Mouse (Mus musculus): ENCODE measurements around the gene Mdga1. TPM values are rescaled to one million over a fixed set of nuclear protein-coding genes. Genes with fewer than 3 reads are reported as not detected.
A peak's percentile ranks its signal among the peaks of the same experiment; 100 is the strongest.

Mdga1 gene
- polyA plus RNA-seq, 1 experiment = 2.5 TPM

DNA sequence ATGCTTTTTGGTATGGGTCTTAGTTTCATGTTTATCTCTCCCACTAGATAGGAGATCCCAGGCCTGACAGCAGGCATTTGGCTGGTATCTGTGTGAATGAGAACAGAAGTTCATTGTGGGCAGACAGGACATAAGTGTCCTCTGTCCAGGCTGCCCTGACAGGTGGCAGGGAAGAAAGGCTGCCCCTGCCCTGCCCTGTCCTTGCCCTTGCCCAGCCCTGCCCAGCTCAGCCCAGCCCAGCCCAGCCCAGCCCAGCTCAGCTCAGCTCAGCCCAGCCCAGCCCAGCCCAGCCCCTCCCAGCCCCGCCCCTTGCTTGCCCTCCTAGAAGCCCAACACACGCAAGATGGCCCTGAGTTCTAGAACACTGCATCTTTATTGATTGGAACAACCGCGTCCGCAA lies 142.3 kb downstream of the Mdga1 start:
- Histone ChIP-seq H3K27me3 (ENCODE audit: control insufficient read depth, insufficient read depth, insufficient read length) (no peaks in the 10 kb centered on the region), H3ac (ENCODE audit: control insufficient read depth, insufficient read length) (no peak overlapping the region), H3K4me3 (peak overlapping the region; percentile 18), H3K36me3 (ENCODE audit: control insufficient read depth, insufficient read depth) (no peaks in the 10 kb centered on the region), H3K79me2 (ENCODE audit: control insufficient read depth, insufficient read depth) (no peaks in the 10 kb centered on the region), H3K4me2 (ENCODE audit: low read depth) (peak overlapping the region; percentile 48)
- peak; percentile 23 for TF ChIP-seq POLR2A (IDR thresholded peaks at IDR 0.05; ENCODE audit: insufficient read length, low read depth)
- TF ChIP-seq MAX (IDR thresholded peaks at IDR 0.05; ENCODE audit: low read depth) = no peak
- TF ChIP-seq REST (IDR thresholded peaks at IDR 0.05; ENCODE audit: insufficient read depth, insufficient read length) = no peak
- peak; percentile 20 for TF ChIP-seq TCF12 (IDR thresholded peaks at IDR 0.05; ENCODE audit: insufficient read depth, poor library complexity, severe bottlenecking)
- TF ChIP-seq SRF (IDR thresholded peaks at IDR 0.05; ENCODE audit: control insufficient read depth, insufficient read length, low read depth) = no peak
- TF ChIP-seq USF1 (IDR thresholded peaks at IDR 0.05; ENCODE audit: low read depth) = no peak
- no peak for TF ChIP-seq CEBPB (IDR thresholded peaks at IDR 0.05; ENCODE audit: insufficient read depth, poor library complexity, severe bottlenecking)
- TF ChIP-seq POLR2AphosphoS2 (IDR thresholded peaks at IDR 0.05; ENCODE audit: insufficient read length, low read depth) = no peak
- TF ChIP-seq MYOD1 (IDR thresholded peaks at IDR 0.05; ENCODE audit: control insufficient read depth in 1 of 3, insufficient read length in 2 of 3, low read depth in 2 of 3) = peak; percentile 69 to 96 (median 76)
- TF ChIP-seq E2F4 (IDR thresholded peaks at IDR 0.05; ENCODE audit: insufficient read depth) = no peak
- TF ChIP-seq TCF3 (IDR thresholded peaks at IDR 0.05; ENCODE audit: insufficient read length, low read depth) = peak; percentile 30
- TF ChIP-seq MYOG (IDR thresholded peaks at IDR 0.05; ENCODE audit: control insufficient read depth in 1 of 3, insufficient read depth in 1 of 3, insufficient read length in 2 of 3, low read depth in 2 of 3) = peak; percentile 85 to 92 (median 89)

DNA sequence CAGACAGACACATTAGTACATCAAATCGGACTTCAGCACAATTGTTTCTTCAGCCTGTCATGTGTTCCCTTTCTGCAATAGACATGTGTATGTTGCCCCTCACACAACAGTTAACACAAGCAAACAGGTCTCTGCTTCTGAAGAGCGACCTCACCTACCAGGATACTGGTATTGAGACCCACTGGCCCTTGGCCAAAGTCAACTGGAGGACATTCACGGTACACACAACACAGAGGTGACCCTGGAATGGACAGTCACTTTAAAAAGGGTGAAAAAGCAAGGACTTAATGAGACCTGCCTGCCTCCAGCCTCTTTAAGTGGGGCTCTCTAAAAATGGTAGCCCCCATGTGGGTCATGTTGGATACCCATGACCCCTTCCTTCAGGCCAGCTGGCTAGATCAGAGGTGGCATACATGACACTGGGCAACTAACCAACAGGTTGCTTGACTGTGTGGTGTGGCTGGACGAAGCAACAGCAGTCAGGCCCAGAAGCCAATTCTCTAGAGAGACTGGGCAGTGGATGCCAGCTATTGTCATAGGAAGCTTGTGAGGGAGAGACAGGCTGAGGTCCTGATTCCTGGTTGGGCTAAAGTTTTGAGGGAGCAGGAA lies 145.3 kb downstream of the Mdga1 start:
- H3ac ChIP-seq (ENCODE audit: control insufficient read depth, insufficient read length) = no peak overlapping the region
- no peaks in the 10 kb centered on the region for H3K79me2 ChIP-seq (ENCODE audit: control insufficient read depth, insufficient read depth)
- no peaks in the 10 kb centered on the region for H3K27me3 ChIP-seq (ENCODE audit: control insufficient read depth, insufficient read depth, insufficient read length)
- H3K36me3 ChIP-seq (ENCODE audit: control insufficient read depth, insufficient read depth) = no peaks in the 10 kb centered on the region
- peak overlapping the region; percentile 56 for H3K4me2 ChIP-seq (ENCODE audit: low read depth)
- TF ChIP-seq USF1 (IDR thresholded peaks at IDR 0.05; ENCODE audit: low read depth) (no peak), POLR2AphosphoS2 (IDR thresholded peaks at IDR 0.05; ENCODE audit: insufficient read length, low read depth) (no peak), SRF (IDR thresholded peaks at IDR 0.05; ENCODE audit: control insufficient read depth, insufficient read length, low read depth) (no peak), MYOD1 (IDR thresholded peaks at IDR 0.05; ENCODE audit: control insufficient read depth in 1 of 3, insufficient read length in 2 of 3, low read depth in 2 of 3) (peak in 1 of 3 experiments; percentile 3), MYOG (IDR thresholded peaks at IDR 0.05; ENCODE audit: control insufficient read depth in 1 of 3, insufficient read depth in 1 of 3, insufficient read length in 2 of 3, low read depth in 2 of 3) (no peak)
- no peak overlapping the region for H3K4me3 ChIP-seq

DNA sequence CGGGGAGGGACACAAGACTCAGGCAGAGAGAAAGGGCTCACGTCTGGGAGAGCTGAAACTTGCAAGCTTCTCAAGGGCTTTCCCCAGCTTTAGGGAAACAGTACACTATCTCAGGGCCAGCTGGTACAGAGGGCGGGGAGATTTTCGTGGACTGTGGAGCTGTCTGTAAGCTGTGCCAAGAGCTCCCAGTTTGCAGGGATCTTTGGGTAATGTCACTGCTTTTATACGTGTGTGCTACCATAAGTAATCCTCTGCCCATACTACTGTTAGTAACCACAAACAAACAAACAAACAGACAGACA lies 145.7 kb downstream of the Mdga1 start:
- H3K79me2 ChIP-seq (ENCODE audit: control insufficient read depth, insufficient read depth) = no peaks in the 10 kb centered on the region
- no peak overlapping the region for H3K4me3 ChIP-seq
- H3K4me2 ChIP-seq (ENCODE audit: low read depth) = peak overlapping the region; percentile 56
- no peaks in the 10 kb centered on the region for H3K36me3 ChIP-seq (ENCODE audit: control insufficient read depth, insufficient read depth)
- H3ac ChIP-seq (ENCODE audit: control insufficient read depth, insufficient read length) = no peak overlapping the region
- no peaks in the 10 kb centered on the region for H3K27me3 ChIP-seq (ENCODE audit: control insufficient read depth, insufficient read depth, insufficient read length)
- TF ChIP-seq MYOD1 (IDR thresholded peaks at IDR 0.05; ENCODE audit: control insufficient read depth in 1 of 3, insufficient read length in 2 of 3, low read depth in 2 of 3) (peak in 1 of 3 experiments; percentile 46), POLR2AphosphoS2 (IDR thresholded peaks at IDR 0.05; ENCODE audit: insufficient read length, low read depth) (no peak)

DNA sequence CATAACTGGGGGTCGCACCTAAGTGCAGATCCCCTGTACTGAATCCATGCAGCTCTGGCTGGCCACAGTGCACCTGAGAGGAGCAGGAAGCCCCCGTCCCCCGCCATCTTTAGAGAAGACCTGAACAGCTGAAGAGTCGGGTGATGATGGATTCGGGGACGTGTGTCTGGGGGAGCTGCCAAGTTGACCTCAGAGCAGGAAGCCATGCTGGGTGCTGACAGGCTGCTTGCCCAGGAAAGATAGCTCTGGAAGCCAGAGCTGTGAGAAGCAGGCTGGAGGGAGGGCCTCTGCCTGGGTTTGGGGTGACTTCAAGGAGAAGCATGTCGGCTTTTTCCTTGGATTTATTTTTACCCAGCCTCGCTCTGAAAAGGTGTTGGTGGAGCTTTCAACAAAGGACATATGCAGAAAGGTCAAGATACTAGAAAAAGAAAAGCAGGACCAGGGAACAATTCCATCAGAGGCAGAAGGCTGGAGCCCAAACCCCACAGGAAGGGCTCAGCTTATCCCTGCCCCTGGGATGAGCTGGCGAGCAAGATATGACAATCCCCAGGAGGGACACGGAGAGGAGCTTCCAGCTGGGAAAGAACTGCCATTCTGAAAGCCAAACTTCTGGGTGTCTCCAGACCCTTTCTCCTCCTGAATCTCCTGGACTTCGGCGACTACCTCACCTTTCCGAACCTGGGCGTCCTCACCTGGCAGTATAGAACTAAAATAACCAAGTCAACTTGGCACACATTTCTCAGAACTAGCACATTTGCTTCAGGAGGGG lies 146.3 kb downstream of the Mdga1 start:
- H3K4me3 ChIP-seq = no peak overlapping the region
- H3K79me2 ChIP-seq (ENCODE audit: control insufficient read depth, insufficient read depth) = no peaks in the 10 kb centered on the region
- TF ChIP-seq MYOG (IDR thresholded peaks at IDR 0.05; ENCODE audit: control insufficient read depth in 1 of 3, insufficient read depth in 1 of 3, insufficient read length in 2 of 3, low read depth in 2 of 3) (peak in 2 of 3 experiments; percentile 37 to 59), TCF12 (IDR thresholded peaks at IDR 0.05; ENCODE audit: insufficient read depth, poor library complexity, severe bottlenecking) (no peak), MYOD1 (IDR thresholded peaks at IDR 0.05; ENCODE audit: control insufficient read depth in 1 of 3, insufficient read length in 2 of 3, low read depth in 2 of 3) (peak in 2 of 3 experiments; percentile 11 to 79)
- no peaks in the 10 kb centered on the region for H3K27me3 ChIP-seq (ENCODE audit: control insufficient read depth, insufficient read depth, insufficient read length)
- peak overlapping the region; percentile 56 for H3K4me2 ChIP-seq (ENCODE audit: low read depth)
- no peak overlapping the region for H3ac ChIP-seq (ENCODE audit: control insufficient read depth, insufficient read length)
- H3K36me3 ChIP-seq (ENCODE audit: control insufficient read depth, insufficient read depth) = no peaks in the 10 kb centered on the region

DNA sequence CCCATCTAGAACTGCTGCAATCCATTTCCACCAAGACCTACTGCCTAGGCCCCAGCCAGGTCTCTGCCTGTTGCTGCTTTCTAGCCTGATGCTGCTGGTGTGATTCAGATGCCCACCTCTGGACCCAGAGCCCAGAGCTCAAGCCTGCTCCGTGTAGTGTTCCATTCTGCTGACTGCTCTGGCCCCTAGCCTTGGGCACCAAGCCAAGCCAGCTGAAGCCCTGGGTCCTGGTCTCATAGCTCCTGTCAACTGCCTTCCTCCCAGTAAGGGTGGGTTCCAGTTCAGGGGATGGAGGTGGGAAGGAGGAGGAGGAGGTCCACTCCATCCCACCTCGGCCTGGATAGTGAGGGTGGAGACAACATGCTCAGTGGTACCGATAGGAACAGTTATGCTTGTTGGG lies 150.3 kb downstream of the Mdga1 start:
- Histone ChIP-seq H3K4me2 (ENCODE audit: low read depth) (peak overlapping the region; percentile 44), H3K36me3 (ENCODE audit: control insufficient read depth, insufficient read depth) (no peaks in the 10 kb centered on the region), H3K4me3 (no peak overlapping the region), H3K79me2 (ENCODE audit: control insufficient read depth, insufficient read depth) (no peaks in the 10 kb centered on the region), H3ac (ENCODE audit: control insufficient read depth, insufficient read length) (no peak overlapping the region), H3K27me3 (ENCODE audit: control insufficient read depth, insufficient read depth, insufficient read length) (no peaks in the 10 kb centered on the region)
- no peak for TF ChIP-seq E2F4 (IDR thresholded peaks at IDR 0.05; ENCODE audit: insufficient read depth)
- no peak for TF ChIP-seq SRF (IDR thresholded peaks at IDR 0.05; ENCODE audit: control insufficient read depth, insufficient read length, low read depth)
- no peak for TF ChIP-seq MYOG (IDR thresholded peaks at IDR 0.05; ENCODE audit: control insufficient read depth in 1 of 3, insufficient read depth in 1 of 3, insufficient read length in 2 of 3, low read depth in 2 of 3)
- TF ChIP-seq USF1 (IDR thresholded peaks at IDR 0.05; ENCODE audit: low read depth) = no peak
- no peak for TF ChIP-seq CEBPB (IDR thresholded peaks at IDR 0.05; ENCODE audit: insufficient read depth, poor library complexity, severe bottlenecking)
- TF ChIP-seq TCF3 (IDR thresholded peaks at IDR 0.05; ENCODE audit: insufficient read length, low read depth) = no peak
- TF ChIP-seq MAX (IDR thresholded peaks at IDR 0.05; ENCODE audit: low read depth) = no peak
